Mouse (Mus musculus) hindlimb bud, embryonic 11.5 days (tissue): Measurements from ENCODE around the gene Pcbp1.

Experiments
- DNase-seq: peaks from one replicate; pipeline ENCODE4 v3.0.0-alpha.2; 2012; ENCODE audit warnings: low read depth, low spot score; ENCODE audit errors: extremely low spot score

Pcbp1 gene

DNA sequence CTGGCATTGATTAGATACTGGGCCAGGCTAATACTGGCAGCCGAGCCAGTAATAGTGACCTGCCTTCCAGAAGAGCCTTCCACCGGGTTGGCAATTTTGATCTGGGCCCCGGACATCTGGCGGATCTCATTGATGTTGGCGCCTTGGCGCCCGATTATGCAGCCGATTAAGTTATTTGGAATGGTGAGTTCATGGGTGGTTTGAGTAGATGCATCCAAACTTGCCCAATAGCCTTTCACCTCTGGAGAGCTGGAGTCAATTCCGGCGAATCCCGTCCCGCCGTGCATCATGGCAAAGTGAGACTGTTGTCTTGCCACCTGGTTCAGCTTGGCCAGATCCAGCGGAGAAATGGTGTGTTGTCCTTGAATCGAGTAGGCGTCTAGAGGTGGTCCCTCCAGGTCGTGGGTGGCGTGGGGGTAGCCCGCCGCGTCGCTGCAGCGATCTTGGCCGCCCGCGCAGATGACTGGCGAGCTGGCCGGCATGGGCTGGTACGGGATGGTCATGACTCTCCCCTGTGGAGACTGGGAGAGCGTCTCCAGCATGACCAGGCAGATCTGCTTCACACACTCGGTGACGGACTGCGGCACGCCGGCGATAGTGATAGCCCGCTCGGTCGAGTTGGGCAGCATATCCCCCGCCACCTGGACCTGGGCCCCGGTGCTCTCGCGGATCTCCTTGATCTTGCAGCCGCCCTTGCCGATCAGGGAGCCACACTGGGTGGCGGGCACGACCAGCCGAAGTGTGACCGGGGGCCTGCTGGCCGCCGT, 1.1 kb downstream of the Pcbp1 start:
- DNase-seq = no peak

DNA sequence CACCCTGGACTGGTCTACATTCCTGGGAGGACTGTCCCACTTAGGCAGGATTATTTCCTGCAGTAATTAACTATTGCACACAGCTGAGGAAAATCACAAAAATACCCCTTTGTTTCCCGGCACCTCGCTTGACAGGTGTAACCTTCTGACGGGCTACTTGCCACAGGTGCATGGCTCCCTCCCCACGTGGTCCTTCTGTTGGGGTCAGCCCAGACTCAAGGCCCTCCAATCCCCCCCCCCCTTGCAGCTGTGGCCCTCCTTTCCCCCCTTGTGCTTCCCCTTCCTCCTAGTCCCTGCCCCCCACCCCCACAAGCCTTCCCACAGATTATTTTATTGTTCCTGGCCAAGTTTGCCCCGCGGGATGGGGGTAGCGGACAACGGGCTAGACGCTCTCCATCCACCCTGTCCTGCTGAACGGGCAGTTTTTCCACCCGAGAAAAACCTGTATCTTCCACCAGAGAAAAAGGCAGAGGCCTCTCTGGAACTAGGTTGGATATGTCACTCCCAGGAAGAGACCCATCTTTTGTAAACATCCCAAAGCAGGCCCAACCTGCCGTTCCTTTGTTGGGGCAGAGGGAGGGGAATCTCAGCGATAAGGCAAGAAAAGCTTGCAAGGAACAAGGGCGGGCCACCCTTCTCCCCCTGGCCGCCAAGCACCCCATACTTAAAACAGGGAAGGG, 2.2 kb downstream of the Pcbp1 start:
- no peak for DNase-seq

- no peak for DNase-seq
These were observed 2.8 kb downstream of the Pcbp1 start for GRCm38 (mm10) chr6:86523242-86523754.

- no peak for DNase-seq
These were observed 3.9 kb downstream of the Pcbp1 start for GRCm38 (mm10) chr6:86522001-86522911.

- no peak for DNase-seq
These were observed 6.3 kb downstream of the Pcbp1 start for GRCm38 (mm10) chr6:86519767-86520345.

- no peak for DNase-seq
These were observed 10.1 kb downstream of the Pcbp1 start for GRCm38 (mm10) chr6:86516021-86516420.

DNA sequence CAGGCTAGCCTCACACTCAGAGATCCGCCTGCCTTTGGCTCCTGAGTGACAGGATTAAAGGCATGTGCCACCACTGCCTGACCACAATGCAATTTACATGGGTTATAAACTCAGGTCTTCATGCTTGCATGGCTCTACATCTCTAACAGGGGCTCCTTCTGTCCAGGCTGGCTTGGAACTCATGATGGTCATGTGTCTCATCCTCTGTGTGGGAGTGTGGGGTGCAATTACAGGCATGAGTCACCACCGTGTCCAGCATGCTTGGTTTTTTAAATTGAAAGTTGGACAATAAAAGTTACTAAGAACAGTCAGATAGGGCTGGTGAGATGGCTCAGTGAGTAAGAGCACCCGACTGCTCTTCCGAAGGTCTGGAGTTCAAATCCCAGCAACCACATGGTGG, 12.8 kb downstream of the Pcbp1 start:
- DNase-seq = no peak

DNA sequence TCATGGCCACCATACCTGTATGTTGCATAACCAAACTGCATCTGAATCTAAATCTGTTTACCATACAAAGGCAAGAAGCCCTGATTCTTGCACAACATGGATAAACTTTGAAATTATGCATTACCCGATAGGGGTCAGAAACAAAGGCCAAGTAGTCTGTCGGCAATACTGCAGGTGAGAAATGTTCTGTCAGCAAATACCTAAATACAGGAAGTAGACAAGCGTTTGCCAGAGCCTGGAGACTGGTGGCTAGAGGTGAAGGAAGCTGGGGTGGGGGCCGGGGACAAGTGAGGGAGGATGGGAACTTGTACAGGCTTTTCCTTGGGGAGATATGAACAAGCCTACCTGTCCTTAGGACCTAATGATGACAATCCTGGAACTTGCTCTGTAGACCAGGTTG, 15.1 kb downstream of the Pcbp1 start:
- no peak for DNase-seq

DNA sequence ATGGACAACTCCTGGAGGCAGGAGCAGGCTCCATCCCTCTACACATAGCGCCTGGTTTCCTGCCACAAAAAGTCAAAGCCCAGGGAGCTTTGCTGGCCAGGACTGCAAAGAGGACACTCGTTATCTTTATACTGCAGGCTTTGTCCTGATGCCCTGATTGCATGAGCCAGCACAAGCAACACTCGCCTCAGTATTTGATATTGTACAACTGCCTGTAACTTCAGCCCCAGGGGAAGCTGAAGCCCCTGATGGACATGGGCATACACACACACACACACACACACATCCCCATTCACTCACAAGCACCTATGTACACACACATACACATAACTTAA, 16.3 kb downstream of the Pcbp1 start:
- DNase-seq = no peak

DNA sequence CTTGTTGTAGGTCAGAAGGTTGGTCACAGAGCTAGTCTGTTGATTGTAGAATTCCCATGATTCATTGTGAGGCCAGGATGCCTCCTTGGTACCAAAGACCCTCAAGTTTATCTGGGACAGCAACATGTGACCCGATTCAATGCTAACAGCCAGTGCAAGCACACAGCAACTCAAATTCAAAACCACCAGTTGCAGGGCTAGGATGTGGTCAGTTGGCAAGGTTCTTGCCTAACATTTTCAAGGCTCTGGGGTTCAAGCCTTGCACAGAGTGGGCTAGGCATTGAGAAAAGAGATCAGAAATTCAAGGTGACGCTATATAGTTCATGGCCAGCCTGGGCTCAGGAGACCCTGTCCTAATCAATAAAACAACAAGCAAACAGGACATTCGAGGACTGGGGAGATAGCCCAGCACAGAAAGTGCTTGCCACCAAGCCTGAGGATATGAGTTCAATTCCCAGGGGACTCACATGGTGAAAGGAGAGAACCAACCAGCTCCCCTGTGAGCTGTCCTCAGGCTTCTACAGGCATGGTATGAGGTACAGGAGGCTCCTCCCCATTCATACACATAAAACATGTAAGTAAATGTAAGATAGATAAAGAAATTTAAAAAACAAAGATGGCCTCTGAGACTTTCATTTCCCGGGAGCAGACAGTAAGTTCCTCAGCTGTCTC, 16.8 kb downstream of the Pcbp1 start:
- DNase-seq = no peak

DNA sequence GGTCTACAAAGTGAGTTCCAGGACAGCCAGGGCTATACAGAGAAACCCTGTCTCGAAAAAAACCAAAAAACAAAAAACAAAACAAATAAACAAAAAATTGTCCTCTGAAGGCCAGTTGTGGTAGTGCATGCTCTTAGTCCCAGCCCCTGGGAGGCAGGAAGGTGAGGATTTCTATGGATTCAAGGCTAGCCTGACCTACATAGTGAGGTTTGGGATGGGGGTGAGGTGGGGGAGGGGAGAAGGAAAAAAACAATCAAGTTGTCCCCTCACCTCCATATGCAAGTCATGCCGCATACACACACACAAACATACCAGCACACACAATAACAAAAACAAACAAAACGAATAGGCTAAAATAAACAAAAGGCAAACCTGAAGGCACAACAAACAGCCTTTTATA, 17.4 kb downstream of the Pcbp1 start:
- DNase-seq = no peak

DNA sequence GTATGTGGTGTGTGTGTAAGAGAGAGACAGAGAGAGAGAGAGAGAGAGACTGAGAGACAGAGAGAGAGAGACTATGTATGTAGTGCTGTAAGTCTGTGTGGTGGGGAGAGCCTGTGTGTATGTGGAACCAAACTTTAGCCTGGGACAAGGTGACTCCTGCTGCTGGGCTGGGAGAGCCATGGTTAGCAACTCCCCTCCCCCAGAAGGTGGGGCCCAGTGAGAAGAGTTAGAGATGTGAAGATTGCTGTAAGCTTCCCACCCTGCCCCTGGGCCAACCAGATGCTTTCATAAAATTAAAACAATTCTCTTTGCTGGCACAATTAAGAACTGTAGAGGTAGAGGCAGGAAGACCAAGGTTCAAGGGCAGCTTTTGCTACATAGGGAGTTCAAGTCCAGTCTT, 19.0 kb downstream of the Pcbp1 start:
- DNase-seq = no peak

- no peak for DNase-seq
These were observed 19.8 kb downstream of the Pcbp1 start for GRCm38 (mm10) chr6:86506309-86506708.

- no peak for DNase-seq
These were observed 20.4 kb downstream of the Pcbp1 start for GRCm38 (mm10) chr6:86505671-86506070.

DNA sequence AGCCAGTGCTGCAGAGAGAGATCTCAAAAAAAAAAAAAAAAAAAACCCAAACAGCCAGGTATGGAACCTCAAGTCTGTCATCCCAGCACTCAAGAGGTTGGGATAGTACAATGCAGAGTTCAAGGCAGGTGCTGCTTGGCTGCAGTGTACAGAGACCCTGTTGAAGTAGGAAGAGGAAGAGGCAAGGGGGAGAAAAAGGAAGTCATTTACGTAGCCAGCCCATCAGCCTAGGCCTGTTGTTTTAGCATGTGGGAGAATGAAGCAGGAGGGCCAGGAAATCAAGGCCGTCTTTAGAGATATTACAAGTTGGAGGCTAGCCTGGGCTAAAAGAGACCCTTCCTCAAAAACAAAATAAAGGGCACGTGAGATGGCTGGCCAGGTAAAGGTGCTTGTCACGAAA, 22.6 kb downstream of the Pcbp1 start:
- no peak for DNase-seq

GRCm38 (mm10) chr6:86499571-86500109, 26.5 kb downstream of the Pcbp1 start:
- DNase-seq = no peak

DNA sequence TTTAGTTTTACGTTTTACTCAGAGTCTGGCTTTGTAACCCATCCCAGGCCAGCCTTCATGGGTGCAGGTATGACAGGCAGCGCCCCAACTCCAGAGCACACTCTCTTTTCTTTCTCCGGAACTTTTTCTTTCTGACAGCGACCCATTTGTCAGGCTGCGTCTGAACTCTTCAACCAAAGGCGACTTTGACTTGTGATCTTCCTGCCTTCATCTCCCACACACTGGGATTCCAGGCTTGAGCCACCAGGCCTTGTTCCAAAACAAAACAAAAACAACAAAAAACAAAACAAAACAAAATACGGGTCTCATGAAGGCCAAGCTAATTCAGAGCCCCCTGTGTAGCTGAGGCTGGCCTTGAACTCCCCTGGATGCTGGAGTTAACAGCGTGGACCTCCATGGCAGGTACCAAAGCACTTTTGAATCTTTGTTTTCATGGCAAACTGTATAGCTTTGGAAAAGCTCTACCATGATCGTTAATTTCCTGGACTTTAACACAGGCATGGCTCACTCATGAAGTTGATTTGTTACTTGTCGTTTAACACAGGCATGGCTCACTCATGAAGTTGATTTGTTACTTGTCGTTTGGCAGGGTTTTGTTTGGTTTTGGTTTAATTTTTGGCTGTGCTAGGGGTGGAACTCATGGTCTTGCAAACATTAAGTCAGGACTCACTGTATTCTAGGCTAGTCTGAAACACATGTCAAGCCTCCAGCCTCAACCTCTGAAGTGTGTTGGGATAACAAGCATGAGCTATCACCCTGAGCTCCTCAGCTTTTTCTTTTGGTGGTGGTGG, 28.0 kb downstream of the Pcbp1 start:
- no peak for DNase-seq

DNA sequence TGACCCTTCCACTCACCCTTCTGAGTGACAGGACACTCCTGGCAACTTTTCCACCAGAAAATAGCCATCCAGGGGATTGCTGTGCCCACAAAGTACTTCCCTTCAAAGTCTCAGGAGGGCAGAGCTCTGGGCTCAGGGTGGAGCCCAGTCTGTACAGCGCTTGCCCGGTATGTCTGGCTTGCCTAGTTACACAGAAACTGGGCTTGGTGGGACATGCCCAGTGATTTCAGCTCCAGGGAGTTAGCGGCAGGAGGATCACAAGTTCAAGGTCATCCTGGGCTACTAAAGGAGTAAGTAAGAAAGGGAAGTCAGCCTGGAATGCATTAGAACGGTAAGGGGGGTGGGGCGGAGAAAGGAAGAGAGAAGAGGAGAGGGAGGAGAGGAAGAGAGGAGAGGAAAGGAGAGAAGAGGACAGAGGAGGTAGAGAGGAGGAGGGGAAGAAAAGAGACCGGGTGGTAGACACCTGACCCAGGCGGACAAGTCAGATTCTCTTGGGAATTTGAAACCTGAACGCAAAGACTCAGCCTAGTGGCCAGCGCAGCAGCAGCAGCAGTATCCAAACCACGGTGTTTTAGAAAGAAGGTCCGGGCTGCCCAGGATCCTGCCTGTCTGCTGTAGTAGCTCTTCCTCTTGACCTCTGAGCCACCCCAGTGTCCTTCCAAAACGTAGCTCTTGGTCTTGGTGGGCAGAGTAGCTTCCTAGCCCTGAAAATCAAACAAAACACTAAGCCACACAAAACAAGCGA, 28.9 kb downstream of the Pcbp1 start:
- no peak for DNase-seq

GRCm38 (mm10) chr6:86496585-86496984, 29.5 kb downstream of the Pcbp1 start:
- no peak for DNase-seq
